Comparison of ENCODE assay signal across 21 mouse cellular contexts in genomic region chr17:63969448-63969847, GRCm38 (mm10).
DNase-seq lines count a peak whose midpoint lies in the region; ATAC-seq and TF ChIP-seq lines count a peak whose summit lies in the region.
"Had no signal": no experiment of that assay in that cellular context is flagged by ENCODE, and none has a peak within 500 bp of the region (broad histone marks: within the 10 kb centered on the region; RNA-seq: fewer than 3 reads in every experiment).

No protein-coding gene starts in this region.

- intact Hi-C loops in heart, adult 2 months (cut with DNase I) = no loop called here

- no peaks in the 10 kb centered on the region for H3K79me2 ChIP-seq in heart, adult 2 months (replicated peaks; ENCODE audit: control insufficient read depth, insufficient read depth, low read length)

- no peaks in the 10 kb centered on the region for H3K36me3 ChIP-seq in heart, embryonic 16.5 days (ENCODE audit: control insufficient read depth, insufficient read depth)
- no peaks in the 10 kb centered on the region; the same call in 1 of the 2 replicates for H3K36me3 ChIP-seq in heart, adult 2 months (ENCODE audit: control insufficient read depth, insufficient read depth, low read length)
- no peaks in the 10 kb centered on the region for H3K36me3 ChIP-seq in kidney, adult 2 months (ENCODE audit: control insufficient read depth, insufficient read depth, low read length)
- H3K36me3 ChIP-seq: forebrain, embryonic 10.5 days; limb, embryonic 10.5 days; liver, embryonic 13.5 days had no signal

- no peak for TF ChIP-seq POLR2A in heart, adult 2 months (IDR thresholded peaks at IDR 0.05; ENCODE audit: insufficient read depth, low read depth, low read length)
- TF ChIP-seq POLR2A in kidney, adult 2 months (IDR thresholded peaks at IDR 0.05; ENCODE audit: low read depth, low read length) = no peak
- no peak for TF ChIP-seq POLR2A in lung, adult 2 months (IDR thresholded peaks at IDR 0.05; ENCODE audit: borderline replicate concordance, extremely low read depth, low read depth, low read length)

- no peaks in the 10 kb centered on the region for H3K9me3 ChIP-seq in heart, embryonic 16.5 days (replicated peaks; ENCODE audit: control insufficient read depth, low read length)
- H3K9me3 ChIP-seq: forebrain, embryonic 10.5 days; limb, embryonic 10.5 days; liver, embryonic 13.5 days had no signal

- TF ChIP-seq EP300 in heart, adult 2 months (IDR thresholded peaks at IDR 0.05; ENCODE audit: insufficient read depth, low read depth, low read length) = no peak

- H3K4me1 ChIP-seq in heart, embryonic 16.5 days (ENCODE audit: control insufficient read depth, insufficient read depth, low read length) = peaks cover 24% of the 10 kb centered on the region
- H3K4me1 ChIP-seq in heart, adult 2 months (ENCODE audit: control insufficient read depth, insufficient read depth, low read length) = peaks cover 4% of the 10 kb centered on the region; the same call in 1 of the 2 replicates
- H3K4me1 ChIP-seq in kidney, adult 2 months (ENCODE audit: control insufficient read depth, insufficient read depth, low read length) = no peaks in the 10 kb centered on the region; the same call in 1 of the 2 replicates
- peaks cover 10% of the 10 kb centered on the region for H3K4me1 ChIP-seq in lung, adult 2 months (ENCODE audit: control insufficient read depth, insufficient read depth, low read length)
- H3K4me1 ChIP-seq: limb, embryonic 10.5 days had no signal

- TF ChIP-seq CTCF in heart, adult 2 months (IDR thresholded peaks at IDR 0.05) = no peak
- TF ChIP-seq CTCF in kidney, adult 2 months (conservative IDR thresholded peaks at IDR 0.05; ENCODE audit: insufficient read depth, insufficient read length, low read depth, low read length) = no peak
- TF ChIP-seq CTCF in lung, adult 2 months (IDR thresholded peaks at IDR 0.05; ENCODE audit: insufficient read depth, low read length) = no peak

- H3K4me3 ChIP-seq in heart, embryonic 16.5 days (ENCODE audit: low read length) = no peak overlapping the region
- no peak overlapping the region for H3K4me3 ChIP-seq in heart, adult 2 months
- no peak overlapping the region for H3K4me3 ChIP-seq in kidney, adult 2 months (ENCODE audit: insufficient read depth, low read depth, low read length)
- no peak overlapping the region for H3K4me3 ChIP-seq in lung, adult 2 months (replicated peaks; ENCODE audit: extremely low read depth, low read depth, low read length)
- H3K4me3 ChIP-seq: forebrain, embryonic 10.5 days; layer of hippocampus, adult 2 months; limb, embryonic 10.5 days; liver, embryonic 13.5 days had no signal

- no peak for DNase-seq in heart, adult 2 months
- peak; percentile 6 for DNase-seq in kidney, postnatal 14 days
- no peak for DNase-seq in kidney, adult 2 months
- DNase-seq in lung, postnatal 36 days = peak; percentile 7
- DNase-seq in lung, adult 2 months = no peak
- DNase-seq: adrenal gland, adult 2 months; cerebellum, adult 11 months; cerebellum, adult 9-11 months; gastrocnemius, postnatal 10 days; kidney, adult 9 months; kidney, postnatal 25 days; liver, embryonic 13.5 days; right cerebral cortex, postnatal 4 days; thymus, postnatal 14 days had no signal

- ATAC-seq in heart, embryonic 16.5 days (replicated peaks; ENCODE audit: extremely low read depth, insufficient read depth, low FRiP score) = peak; percentile 49; the same call in 1 of the 2 replicates
- ATAC-seq: forebrain, embryonic 16.5 days; inflammation-experienced regulatory T-cells, adult 6 months had no signal

- H3K4me2 ChIP-seq in heart, embryonic 16.5 days (ENCODE audit: low read depth, low read length) = no peak overlapping the region
- H3K4me2 ChIP-seq: liver, embryonic 13.5 days had no signal

- peak overlapping the region; percentile 25; the same call in 1 of the 2 replicates for H3K9ac ChIP-seq in heart, embryonic 16.5 days (ENCODE audit: low read length)
- H3K9ac ChIP-seq in heart, adult 2 months (ENCODE audit: low read depth, low read length) = no peak overlapping the region
- H3K9ac ChIP-seq: liver, embryonic 13.5 days had no signal

- no peaks in the 10 kb centered on the region for H3K27me3 ChIP-seq in heart, embryonic 16.5 days (ENCODE audit: control insufficient read depth, insufficient read depth, low read length)
- H3K27me3 ChIP-seq in heart, adult 2 months (ENCODE audit: control insufficient read depth, insufficient read depth, low read length) = no peaks in the 10 kb centered on the region
- H3K27me3 ChIP-seq in kidney, adult 2 months (replicated peaks; ENCODE audit: control insufficient read depth, insufficient read depth, low read length) = no peaks in the 10 kb centered on the region
- H3K27me3 ChIP-seq: liver, embryonic 13.5 days had no signal

- 42% methylated on average over 10 of the region's 10 CpGs for WGBS in heart, embryonic 16.5 days
- 33% methylated on average over 10 of the region's 10 CpGs for WGBS in heart, adult 2 months
- 62% methylated on average over 10 of the region's 10 CpGs for WGBS in kidney, adult 2 months
- WGBS in lung, adult 2 months = 37% methylated on average over 10 of the region's 10 CpGs

- peak overlapping the region; percentile 14; the same call in 1 of the 2 replicates for H3K27ac ChIP-seq in heart, embryonic 16.5 days (ENCODE audit: low read length)
- H3K27ac ChIP-seq in heart, adult 2 months = no peak overlapping the region
- no peak overlapping the region for H3K27ac ChIP-seq in kidney, adult 2 months (ENCODE audit: insufficient read depth, low read depth, low read length)
- H3K27ac ChIP-seq: forebrain, embryonic 10.5 days; limb, embryonic 10.5 days; macrophage had no signal

Comparison
In these comparisons a context has a peak if more than half of its experiments do, and no peak if none do; other contexts are left out.
1. DNase-seq: peak in kidney, postnatal 14 days (single experiment) and lung, postnatal 36 days (single experiment); none in heart, adult 2 months (0 of 2), kidney, adult 2 months (single experiment) and lung, adult 2 months (single experiment).